Mouse (Mus musculus): ENCODE data around the gene Anapc15.

The Anapc15 gene

GRCm38 (mm10) chr7:101835457-101836109 is 27.9 kb upstream of the Anapc15 start:
- H3K36me3 ChIP-seq (ENCODE audit: control insufficient read depth, insufficient read depth, low read length, poor library complexity, severe bottlenecking), result no peaks in the 10 kb centered on the region
- H3K27me3 ChIP-seq (ENCODE audit: control insufficient read depth, insufficient read depth, low read length, poor library complexity, severe bottlenecking), result no peaks in the 10 kb centered on the region
- peak; percentile 20 for DNase-seq (ENCODE audit: low read depth, low spot score)

GRCm38 (mm10) chr7:101836271-101837153 is 27.0 kb upstream of the Anapc15 start:
- peak; percentile 58 for DNase-seq (ENCODE audit: low read depth, low spot score)
- no peaks in the 10 kb centered on the region for H3K27me3 ChIP-seq (ENCODE audit: control insufficient read depth, insufficient read depth, low read length, poor library complexity, severe bottlenecking)
- no peaks in the 10 kb centered on the region for H3K36me3 ChIP-seq (ENCODE audit: control insufficient read depth, insufficient read depth, low read length, poor library complexity, severe bottlenecking)

- DNase-seq (ENCODE audit: low read depth, low spot score), result peak; percentile 17
- Histone ChIP-seq H3K36me3 (ENCODE audit: control insufficient read depth, insufficient read depth, low read length, poor library complexity, severe bottlenecking) (no peaks in the 10 kb centered on the region), H3K27me3 (ENCODE audit: control insufficient read depth, insufficient read depth, low read length, poor library complexity, severe bottlenecking) (no peaks in the 10 kb centered on the region)
Measured at GRCm38 (mm10) chr7:101837154-101837605, 26.3 kb upstream of the Anapc15 start.

GRCm38 (mm10) chr7:101837606-101838471 is 25.7 kb upstream of the Anapc15 start, which contains the start of gene Inppl1:
Inppl1 (minus strand) TSS chr7:101838229.
- Histone ChIP-seq H3K27me3 (ENCODE audit: control insufficient read depth, insufficient read depth, low read length, poor library complexity, severe bottlenecking) (no peaks in the 10 kb centered on the region), H3K36me3 (ENCODE audit: control insufficient read depth, insufficient read depth, low read length, poor library complexity, severe bottlenecking) (no peaks in the 10 kb centered on the region)
- peak; percentile 28 for DNase-seq (ENCODE audit: low read depth, low spot score)

DNA sequence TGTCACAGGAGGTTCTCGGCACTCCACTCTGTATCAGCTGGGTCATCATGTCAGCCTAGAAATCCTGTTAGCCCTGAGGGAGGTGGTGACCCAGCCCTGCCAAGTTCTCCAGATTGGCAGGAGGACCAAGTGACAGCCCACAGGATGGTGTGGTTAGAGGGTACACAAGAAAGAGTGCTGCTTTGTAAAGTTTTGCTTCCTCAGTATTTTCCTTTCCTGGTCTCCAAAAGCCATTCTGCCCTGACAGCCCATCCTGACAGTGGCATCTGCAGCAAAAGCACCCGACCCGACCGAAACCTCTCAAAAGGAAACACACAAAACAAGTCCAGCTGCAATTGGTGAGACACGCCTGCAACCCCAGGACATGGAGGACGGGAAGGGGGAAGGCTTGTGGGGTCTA is 19.3 kb upstream of the Anapc15 start:
- H3K27me3 ChIP-seq (ENCODE audit: control insufficient read depth, insufficient read depth, low read length, poor library complexity, severe bottlenecking), result no peaks in the 10 kb centered on the region

GRCm38 (mm10) chr7:101847934-101848333 is 15.6 kb upstream of the Anapc15 start:
- H3K27me3 ChIP-seq (ENCODE audit: control insufficient read depth, insufficient read depth, low read length, poor library complexity, severe bottlenecking), result no peaks in the 10 kb centered on the region
- no peaks in the 10 kb centered on the region for H3K36me3 ChIP-seq (ENCODE audit: control insufficient read depth, insufficient read depth, low read length, poor library complexity, severe bottlenecking)
- peak; percentile 23 for DNase-seq (ENCODE audit: low read depth, low spot score)

More for the DNA sequence above, 19.3 kb upstream of the Anapc15 start:
- DNase-seq (ENCODE audit: low read depth, low spot score), result no peak
- no peaks in the 10 kb centered on the region for H3K36me3 ChIP-seq (ENCODE audit: control insufficient read depth, insufficient read depth, low read length, poor library complexity, severe bottlenecking)

GRCm38 (mm10) chr7:101851689-101852088 is 11.8 kb upstream of the Anapc15 start:
- peak; percentile 49 for DNase-seq (ENCODE audit: low read depth, low spot score)
- Histone ChIP-seq H3K27me3 (ENCODE audit: control insufficient read depth, insufficient read depth, low read length, poor library complexity, severe bottlenecking) (no peaks in the 10 kb centered on the region), H3K36me3 (ENCODE audit: control insufficient read depth, insufficient read depth, low read length, poor library complexity, severe bottlenecking) (no peaks in the 10 kb centered on the region)

DNA sequence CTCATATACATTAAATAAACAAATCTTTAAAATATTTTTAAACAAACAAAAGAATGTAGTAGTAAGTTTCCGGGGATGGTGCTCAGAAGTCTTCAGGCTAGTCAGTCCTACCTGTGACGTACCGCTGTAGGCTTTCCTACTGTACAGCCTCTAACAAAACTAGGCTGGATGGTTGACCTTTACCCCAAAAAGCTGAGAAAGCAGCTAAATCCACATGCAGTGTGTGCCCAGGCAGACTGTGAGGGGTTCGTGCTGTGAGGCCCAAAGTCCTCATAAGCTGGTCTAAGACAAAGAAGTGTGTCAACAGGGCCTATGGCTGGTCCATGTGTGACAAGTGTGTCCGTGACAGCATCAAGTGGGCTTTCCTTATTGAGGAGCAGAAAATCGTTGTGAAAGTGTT is 10.7 kb upstream of the Anapc15 start:
- no peaks in the 10 kb centered on the region for H3K27me3 ChIP-seq (ENCODE audit: control insufficient read depth, insufficient read depth, low read length, poor library complexity, severe bottlenecking)
- H3K36me3 ChIP-seq (ENCODE audit: control insufficient read depth, insufficient read depth, low read length, poor library complexity, severe bottlenecking), result no peaks in the 10 kb centered on the region
- no peak for DNase-seq (ENCODE audit: low read depth, low spot score)

- no peak for DNase-seq (ENCODE audit: low read depth, low spot score)
- Histone ChIP-seq H3K36me3 (ENCODE audit: control insufficient read depth, insufficient read depth, low read length, poor library complexity, severe bottlenecking) (no peaks in the 10 kb centered on the region), H3K27me3 (ENCODE audit: control insufficient read depth, insufficient read depth, low read length, poor library complexity, severe bottlenecking) (no peaks in the 10 kb centered on the region)
Measured at GRCm38 (mm10) chr7:101853816-101854215, 9.7 kb upstream of the Anapc15 start.

GRCm38 (mm10) chr7:101857094-101857493 is 6.4 kb upstream of the Anapc15 start, which contains the start of gene Folr2:
Folr2 (minus strand) TSS chr7:101857194.
- Histone ChIP-seq H3K36me3 (ENCODE audit: control insufficient read depth, insufficient read depth, low read length, poor library complexity, severe bottlenecking) (no peaks in the 10 kb centered on the region), H3K27me3 (ENCODE audit: control insufficient read depth, insufficient read depth, low read length, poor library complexity, severe bottlenecking) (no peaks in the 10 kb centered on the region)
- DNase-seq (ENCODE audit: low read depth, low spot score), result no peak

GRCm38 (mm10) chr7:101858362-101858761 is 5.2 kb upstream of the Anapc15 start:
- no peaks in the 10 kb centered on the region for H3K27me3 ChIP-seq (ENCODE audit: control insufficient read depth, insufficient read depth, low read length, poor library complexity, severe bottlenecking)
- H3K36me3 ChIP-seq (ENCODE audit: control insufficient read depth, insufficient read depth, low read length, poor library complexity, severe bottlenecking), result no peaks in the 10 kb centered on the region
- DNase-seq (ENCODE audit: low read depth, low spot score), result no peak

GRCm38 (mm10) chr7:101860978-101861377 is 2.5 kb upstream of the Anapc15 start:
- DNase-seq (ENCODE audit: low read depth, low spot score), result no peak
- Histone ChIP-seq H3K36me3 (ENCODE audit: control insufficient read depth, insufficient read depth, low read length, poor library complexity, severe bottlenecking) (no peaks in the 10 kb centered on the region), H3K27me3 (ENCODE audit: control insufficient read depth, insufficient read depth, low read length, poor library complexity, severe bottlenecking) (no peaks in the 10 kb centered on the region; the same call in 1 of the 2 replicates)

DNA sequence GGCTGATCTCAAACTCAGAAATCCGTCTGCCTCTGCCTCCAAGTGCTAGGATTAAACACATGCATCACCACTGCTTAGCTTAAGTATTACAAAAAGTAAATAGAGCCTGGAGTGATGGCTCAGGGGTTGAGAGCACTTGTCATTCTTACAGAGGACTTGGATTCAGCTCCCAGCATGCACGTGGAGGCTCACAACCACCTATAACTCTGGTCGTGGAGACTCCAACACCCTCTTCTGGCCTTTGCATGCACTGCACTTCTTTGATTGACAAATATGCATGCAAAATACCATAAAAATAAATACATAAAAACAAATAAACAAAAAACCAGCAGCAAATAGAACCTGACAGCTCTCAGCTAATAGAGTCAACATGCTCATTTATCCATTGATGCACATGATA is 1.2 kb upstream of the Anapc15 start:
- Histone ChIP-seq H3K27me3 (ENCODE audit: control insufficient read depth, insufficient read depth, low read length, poor library complexity, severe bottlenecking) (no peaks in the 10 kb centered on the region; the same call in 1 of the 2 replicates), H3K36me3 (ENCODE audit: control insufficient read depth, insufficient read depth, low read length, poor library complexity, severe bottlenecking) (no peaks in the 10 kb centered on the region)
- DNase-seq (ENCODE audit: low read depth, low spot score), result no peak

DNA sequence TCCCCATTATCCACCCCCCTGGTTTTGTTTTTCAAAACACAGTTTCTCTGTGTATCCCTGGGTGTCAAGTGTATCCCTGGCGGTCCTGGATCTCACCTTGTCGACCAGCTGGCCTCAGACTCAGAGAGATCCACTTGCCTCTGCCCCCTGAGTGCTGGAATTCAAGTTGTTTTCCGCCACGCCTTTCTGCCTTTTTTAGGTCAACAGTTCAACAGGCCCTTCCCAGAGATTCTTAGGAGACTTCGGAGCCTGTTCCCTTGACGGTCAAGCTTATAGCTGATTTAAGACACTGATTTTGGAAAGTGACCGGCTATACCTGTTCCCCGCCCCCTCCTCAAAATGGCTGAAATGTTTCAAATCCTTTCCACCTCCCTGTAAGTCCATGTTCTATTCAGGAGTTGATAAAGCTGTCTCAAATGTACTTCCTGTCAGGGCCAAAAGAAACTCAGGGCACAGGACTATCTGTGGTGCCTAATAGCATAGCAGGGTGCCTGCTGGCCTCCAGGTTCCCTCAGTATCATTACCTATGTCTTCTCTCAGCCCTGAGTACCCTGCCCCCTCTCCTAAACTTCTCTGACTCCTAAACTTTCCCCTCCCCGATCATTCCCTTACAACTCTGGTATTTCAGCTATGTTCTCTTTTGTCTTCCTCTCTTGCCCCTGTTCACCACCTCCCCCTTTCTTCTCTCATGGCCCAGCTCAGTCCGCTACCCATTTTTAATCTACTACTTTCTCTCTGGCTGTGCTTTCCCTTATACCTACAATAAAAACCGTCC is 3.2 kb downstream of the Anapc15 start:
- no peak for DNase-seq (ENCODE audit: low read depth, low spot score)
- no peaks in the 10 kb centered on the region; the same call in 1 of the 2 replicates for H3K27me3 ChIP-seq (ENCODE audit: control insufficient read depth, insufficient read depth, low read length, poor library complexity, severe bottlenecking)
- no peaks in the 10 kb centered on the region for H3K36me3 ChIP-seq (ENCODE audit: control insufficient read depth, insufficient read depth, low read length, poor library complexity, severe bottlenecking)

Measured in splenic B cell, adult 2 months (primary cell).